Mouse (Mus musculus): ENCODE measurements around the gene Prdm4.
A peak's percentile ranks its signal among the peaks of the same experiment; 100 is the strongest.

The Prdm4 gene

DNA sequence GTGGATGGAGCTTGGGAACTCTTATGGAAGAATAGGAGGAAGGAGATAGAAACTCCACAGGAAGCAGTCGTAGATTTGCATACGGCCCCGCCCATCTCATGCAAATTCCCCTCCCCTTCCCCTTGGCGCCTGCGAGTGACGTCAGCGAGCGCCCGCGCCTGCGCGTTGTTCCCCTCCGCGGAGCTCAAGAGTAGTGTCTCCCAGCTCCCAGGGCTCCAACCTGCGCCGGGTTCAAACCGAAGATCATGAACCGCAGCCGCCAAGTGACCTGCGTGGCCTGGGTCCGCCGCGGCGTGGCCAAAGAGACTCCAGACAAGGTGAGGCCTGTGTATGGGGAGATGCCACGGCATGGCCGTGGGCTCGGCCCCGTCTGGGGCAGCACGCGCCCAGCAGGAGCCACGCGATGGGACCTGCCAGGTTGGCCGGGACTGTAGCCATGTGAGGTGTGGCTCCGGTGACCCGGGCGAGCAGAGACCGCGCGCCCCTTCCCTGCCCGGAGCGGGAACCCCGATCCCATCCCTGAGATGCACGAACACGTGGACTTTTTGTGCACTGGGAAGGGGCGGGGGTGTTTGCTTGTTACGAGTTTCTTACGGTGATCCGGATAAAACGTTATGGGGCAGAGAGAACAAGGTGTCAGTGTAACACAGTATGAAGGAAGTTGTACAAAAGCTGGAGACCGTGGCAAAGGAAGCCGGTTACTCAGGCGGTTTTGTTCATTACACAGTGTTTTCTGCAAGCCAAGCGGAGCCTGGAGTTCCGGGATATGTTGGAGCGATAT is 45.1 kb downstream of the Prdm4 start:
- DNase-seq (ENCODE audit: extremely low spot score, low read depth, low spot score), result peak; percentile 56

DNA sequence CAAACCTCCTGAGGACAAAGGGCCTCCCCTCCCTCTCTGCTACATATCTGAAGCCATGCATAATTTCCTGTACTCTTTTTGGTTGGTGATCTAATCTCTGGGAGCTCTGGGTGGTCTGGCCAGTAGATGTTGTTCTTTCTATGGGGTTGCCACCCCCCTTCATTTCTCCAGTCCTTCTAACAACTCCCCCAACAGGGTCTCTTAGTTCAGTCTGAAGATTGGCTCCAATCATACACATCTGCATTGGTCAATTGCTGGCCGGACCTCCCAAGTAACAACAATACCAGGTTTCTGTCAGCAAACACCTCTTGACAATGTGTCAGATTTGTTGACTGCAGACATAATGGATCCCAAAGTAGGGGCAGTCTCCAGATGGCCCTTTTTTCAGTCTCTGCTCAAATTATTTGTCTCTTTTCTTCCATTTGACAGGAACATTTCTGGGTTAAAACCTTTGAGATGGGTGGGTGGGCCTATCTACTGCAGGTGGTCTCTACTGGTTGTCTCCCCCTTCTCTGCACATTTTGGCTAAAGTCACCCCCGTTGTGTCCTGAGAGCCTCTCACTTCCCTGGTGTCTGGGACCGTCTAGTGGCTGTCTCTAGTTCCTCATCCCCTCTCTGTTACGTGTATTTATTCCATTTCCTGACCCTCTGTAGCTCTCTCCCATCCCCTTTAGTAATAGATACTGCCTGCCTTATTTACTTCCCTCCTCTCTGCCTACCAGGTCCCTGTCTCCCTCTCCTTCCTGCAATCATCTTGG is 70.7 kb downstream of the Prdm4 start:
- DNase-seq (ENCODE audit: extremely low spot score, low read depth, low spot score), result no peak

Data from hindlimb bud, embryonic 11.5 days (tissue).